Mouse (Mus musculus) bone marrow, adult 2 months (tissue): ENCODE measurements at regions not wholly inside any gene's neighbourhood (a gene's known extent, or its start where the extent isn't known, plus 50 kb on each side); places are given as distances from the start of the nearest gene placed in this dataset.

Experiments used
- H3K27ac ChIP-seq: fragments of 200-500 bp; 2 replicates; pipeline ENCODE4 v1.5.1; 2012; ENCODE audit warnings: low read depth, mild to moderate bottlenecking, control low read depth, inconsistent platforms, low read length; ENCODE audit not compliant: control insufficient read depth, poor library complexity, insufficient read depth
- H3K4me1 ChIP-seq: fragments of 200-500 bp; 2 replicates; pipeline ENCODE4 v1.6.1; 2011; ENCODE audit warnings: low read length; ENCODE audit not compliant: control insufficient read depth, insufficient read depth
- H3K4me3 ChIP-seq: fragments of 200-500 bp; replicated peaks from 2 replicates; pipeline ENCODE3; 2011; ENCODE audit warnings: mild to moderate bottlenecking, low read depth, low read length, control low read depth; ENCODE audit not compliant: control insufficient read depth
- CTCF ChIP-seq: fragments of 200-500 bp; IDR thresholded peaks from 2 replicates; pipeline ENCODE4 v1.5.1; 2011; ENCODE audit warnings: low read length, control low read depth; ENCODE audit not compliant: control insufficient read depth, insufficient read depth
- POLR2A ChIP-seq: fragments of 200-500 bp; IDR thresholded peaks from 2 replicates; pipeline ENCODE4 v1.6.1; 2011; ENCODE audit warnings: low read depth, mild to moderate bottlenecking, control low read depth, low read length, borderline replicate concordance; ENCODE audit not compliant: control insufficient read depth
- WGBS: fragments of 180-500 bp; shearing (Covaris S2); methylation state at CpG from one replicate; pipeline ENCODE4 v1.1.7; 2018; 5-methylcytosine and 5-hydroxymethylcytosine counted together

DNA sequence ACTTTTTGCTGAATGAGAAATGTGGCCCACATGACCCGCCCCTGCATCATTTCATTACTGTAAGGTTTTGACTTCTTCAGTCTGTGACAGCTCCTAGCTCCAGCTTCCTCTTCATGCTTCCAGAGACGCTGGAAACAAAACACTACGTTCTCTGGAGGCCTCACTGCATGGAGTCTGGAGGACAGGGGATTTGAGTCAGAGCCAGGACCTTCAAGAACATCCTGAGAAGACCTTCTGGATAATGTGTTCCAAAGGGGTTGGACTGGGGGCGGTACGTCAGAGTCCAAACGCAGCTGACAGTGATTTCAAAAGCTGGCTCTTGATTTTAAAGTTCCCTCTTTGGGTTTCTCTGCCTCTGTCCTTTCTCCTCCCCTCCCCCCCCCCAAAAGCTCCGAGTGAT is 108.5 kb downstream of the Dact1 start:
- no peak overlapping the region for H3K27ac ChIP-seq
- H3K4me3 ChIP-seq: no peak overlapping the region
- no peaks in the 10 kb centered on the region for H3K4me1 ChIP-seq
- no peak for TF ChIP-seq CTCF
- no peak for TF ChIP-seq POLR2A
- 58% methylated on average over 7 of the region's 7 CpGs for WGBS

- Histone ChIP-seq H3K4me1 (no peaks in the 10 kb centered on the region), H3K27ac (no peak overlapping the region), H3K4me3 (no peak overlapping the region)
- WGBS: 59% methylated on average over 4 of the region's 4 CpGs
- TF ChIP-seq CTCF: no peak
- no peak for TF ChIP-seq POLR2A
Measured at GRCm38 (mm10) chr12:71419161-71419560, 109.5 kb downstream of the Dact1 start.

DNA sequence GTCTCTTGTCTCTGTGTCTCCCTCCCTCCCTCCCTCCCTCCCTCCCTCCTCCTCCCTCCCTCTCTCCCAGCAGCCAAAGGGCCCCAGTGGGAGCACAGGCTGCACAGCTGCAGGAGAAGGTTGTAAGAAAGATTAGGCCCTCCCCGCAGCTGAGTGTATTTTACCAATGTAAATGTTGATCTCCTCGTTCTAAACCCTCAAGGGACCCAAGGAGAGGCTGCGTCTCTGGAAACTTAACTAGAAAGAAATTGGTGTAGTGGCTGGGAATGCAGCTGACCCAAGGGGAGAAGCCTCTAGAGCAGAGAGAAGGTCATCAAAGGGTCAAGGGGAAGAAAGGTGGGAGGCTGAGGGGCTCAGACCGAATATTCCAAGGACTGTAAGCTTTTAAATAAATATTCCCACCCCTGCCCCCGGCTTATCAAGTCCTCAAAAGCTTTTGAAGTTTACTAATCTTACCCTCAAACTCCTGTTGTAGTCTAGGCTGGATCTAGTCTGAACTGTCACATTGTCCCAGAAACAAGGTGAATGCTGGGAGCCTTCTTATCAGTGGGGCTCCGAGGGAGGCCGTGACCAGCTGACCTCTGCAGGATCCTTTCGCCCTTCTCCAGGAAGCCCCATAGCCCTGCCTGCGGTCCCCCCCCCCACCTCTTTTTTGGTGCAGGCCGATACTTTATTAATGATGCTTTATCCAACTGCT is 116.5 kb downstream of the Dact1 start:
- H3K27ac ChIP-seq: no peak overlapping the region
- H3K4me3 ChIP-seq: no peak overlapping the region
- H3K4me1 ChIP-seq: no peaks in the 10 kb centered on the region
- no peak for TF ChIP-seq POLR2A
- TF ChIP-seq CTCF: no peak
- 76% methylated on average over 10 of the region's 10 CpGs for WGBS

- TF ChIP-seq CTCF (no peak), POLR2A (no peak)
- WGBS: 67% methylated on average over 2 of the region's 2 CpGs
- H3K4me1 ChIP-seq: no peaks in the 10 kb centered on the region
- no peak overlapping the region for H3K27ac ChIP-seq
- no peak overlapping the region for H3K4me3 ChIP-seq
Measured at GRCm38 (mm10) chr12:71427974-71428373, 118.3 kb downstream of the Dact1 start.

GRCm38 (mm10) chr12:71429561-71430200 is 120.0 kb downstream of the Dact1 start:
- Histone ChIP-seq H3K27ac (no peak overlapping the region), H3K4me3 (no peak overlapping the region), H3K4me1 (no peaks in the 10 kb centered on the region)
- no peak for TF ChIP-seq CTCF
- no peak for TF ChIP-seq POLR2A
- 72% methylated on average over 13 of the region's 13 CpGs for WGBS

DNA sequence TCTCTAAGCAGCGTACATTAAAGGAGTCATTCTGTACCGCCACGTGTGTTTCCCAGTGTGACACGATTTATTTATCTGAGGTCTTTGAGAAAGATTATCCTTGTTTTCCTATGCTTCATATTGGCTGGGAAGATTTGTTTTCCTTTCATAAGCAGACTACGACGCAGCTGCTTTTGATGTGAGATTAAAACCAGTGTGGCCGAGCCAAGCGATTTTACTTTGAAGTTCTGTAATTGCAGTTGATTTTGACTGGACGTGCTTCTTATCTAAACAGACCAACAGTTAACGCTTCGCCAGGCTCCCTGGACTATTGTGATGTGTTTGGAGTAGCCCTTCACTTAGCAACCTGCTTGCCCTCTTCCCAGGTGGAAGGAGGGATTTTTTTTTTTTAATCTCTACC is 120.6 kb downstream of the Dact1 start:
- no peak overlapping the region for H3K4me3 ChIP-seq
- H3K4me1 ChIP-seq: no peaks in the 10 kb centered on the region
- TF ChIP-seq POLR2A (no peak), CTCF (no peak)
- H3K27ac ChIP-seq: no peak overlapping the region
- 82% methylated on average over 11 of the region's 11 CpGs for WGBS

DNA sequence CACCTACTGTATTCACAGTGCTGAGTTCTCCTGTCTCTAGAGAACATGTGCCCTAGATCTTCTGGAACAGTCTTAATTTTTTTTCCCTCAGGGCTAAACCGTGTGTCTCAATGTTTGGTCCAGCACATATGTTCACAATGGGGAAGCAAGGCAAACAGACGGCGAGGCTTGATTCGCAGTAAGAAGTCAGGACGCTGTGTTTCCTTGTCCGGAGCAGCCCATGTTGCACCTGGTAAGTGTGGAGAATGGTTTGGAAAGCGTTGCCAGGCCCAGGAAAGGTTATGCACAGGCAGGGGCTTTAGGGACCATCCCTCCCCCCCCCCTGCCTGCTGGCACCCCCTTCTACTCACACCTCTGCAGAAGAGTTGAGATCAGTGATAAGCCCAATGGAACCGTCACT is 121.4 kb downstream of the Dact1 start:
- WGBS: 86% methylated on average over 8 of the region's 8 CpGs
- TF ChIP-seq CTCF (no peak), POLR2A (no peak)
- H3K27ac ChIP-seq: no peak overlapping the region

DNA sequence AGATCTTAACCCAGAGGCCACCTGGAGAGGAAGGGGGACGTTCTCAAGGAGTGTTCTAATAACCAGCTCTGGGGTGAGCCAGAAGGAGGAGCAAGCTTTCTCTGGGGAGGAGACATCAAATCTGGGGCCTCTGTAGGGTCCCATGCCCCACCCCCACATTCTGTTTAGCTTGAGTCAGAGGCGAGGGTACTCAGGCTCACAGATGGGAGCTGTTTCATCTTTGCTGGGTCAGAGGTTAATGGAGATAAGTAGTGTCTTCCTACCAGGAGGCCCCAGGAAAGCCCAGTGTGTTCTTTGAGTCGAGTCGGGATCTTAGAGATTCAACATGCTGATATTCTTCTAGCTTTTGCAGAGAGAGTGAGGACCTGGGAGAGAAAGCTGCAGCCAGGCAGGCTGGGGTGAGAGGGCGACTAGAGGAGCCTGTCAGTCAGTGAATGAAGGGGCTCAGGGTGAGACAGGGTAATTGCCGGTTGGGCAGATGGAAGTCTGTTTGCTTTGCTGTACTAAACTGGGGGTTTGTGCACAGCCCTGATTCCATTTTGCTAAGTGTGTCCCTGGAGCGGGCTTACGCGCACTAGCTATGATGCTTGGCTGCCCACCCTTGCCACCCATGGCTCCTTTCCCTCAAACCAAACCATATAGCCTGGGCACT is 124.0 kb downstream of the Dact1 start:
- no peak overlapping the region for H3K27ac ChIP-seq
- 68% methylated on average over 9 of the region's 9 CpGs for WGBS

More for the DNA sequence above, 121.4 kb downstream of the Dact1 start:
- Histone ChIP-seq H3K4me3 (no peak overlapping the region), H3K4me1 (no peaks in the 10 kb centered on the region)

GRCm38 (mm10) chr12:71438254-71438653 is 128.6 kb downstream of the Dact1 start:
- WGBS: 5% methylated on average over 6 of the region's 6 CpGs
- H3K27ac ChIP-seq: no peak overlapping the region

More for the DNA sequence above, 124.0 kb downstream of the Dact1 start:
- H3K4me3 ChIP-seq: no peak overlapping the region
- TF ChIP-seq CTCF: no peak
- TF ChIP-seq POLR2A: no peak
- no peaks in the 10 kb centered on the region for H3K4me1 ChIP-seq

More at GRCm38 (mm10) chr12:71438254-71438653, 128.6 kb downstream of the Dact1 start:
- TF ChIP-seq POLR2A: no peak
- no peak for TF ChIP-seq CTCF
- Histone ChIP-seq H3K4me1 (no peaks in the 10 kb centered on the region), H3K4me3 (no peak overlapping the region)
